Mouse (Mus musculus) gastrocnemius, postnatal 10 days (tissue): ENCODE results near the gene Slc4a1. TPM values are rescaled to one million over a fixed set of nuclear protein-coding genes. Genes with fewer than 3 reads are reported as not detected.

Experiments used
- DNase-seq: peaks from one replicate; pipeline ENCODE4 v3.0.0; 2021; ENCODE audit warnings: mixed read lengths
- total RNA-seq, 2 experiments: library from RNA; stranded (reverse); gene quantifications; 2 replicates each; pipeline ENCODE4 v1.2.3; 2021

Gene Slc4a1
- total RNA-seq, 2 experiments from 2014 or later, result 2.1 to 10.7 TPM

DNA sequence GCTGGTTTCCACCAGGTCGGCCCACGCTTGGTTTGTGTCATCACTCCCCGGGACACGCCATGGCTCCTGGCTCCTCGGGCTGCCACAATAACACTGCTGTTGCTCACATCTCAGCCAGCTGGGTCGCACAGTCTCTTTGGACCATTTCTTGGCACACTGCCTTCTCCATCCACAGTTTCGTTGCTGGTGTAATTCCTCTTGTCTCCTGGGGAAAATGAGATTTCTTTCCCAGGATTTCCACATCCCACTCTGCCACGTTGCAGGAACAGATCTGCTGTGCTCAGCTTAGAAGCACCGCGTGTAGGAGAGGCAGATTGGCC is 45.4 kb downstream of the Slc4a1 start:
- DNase-seq, result peak; percentile 74

DNA sequence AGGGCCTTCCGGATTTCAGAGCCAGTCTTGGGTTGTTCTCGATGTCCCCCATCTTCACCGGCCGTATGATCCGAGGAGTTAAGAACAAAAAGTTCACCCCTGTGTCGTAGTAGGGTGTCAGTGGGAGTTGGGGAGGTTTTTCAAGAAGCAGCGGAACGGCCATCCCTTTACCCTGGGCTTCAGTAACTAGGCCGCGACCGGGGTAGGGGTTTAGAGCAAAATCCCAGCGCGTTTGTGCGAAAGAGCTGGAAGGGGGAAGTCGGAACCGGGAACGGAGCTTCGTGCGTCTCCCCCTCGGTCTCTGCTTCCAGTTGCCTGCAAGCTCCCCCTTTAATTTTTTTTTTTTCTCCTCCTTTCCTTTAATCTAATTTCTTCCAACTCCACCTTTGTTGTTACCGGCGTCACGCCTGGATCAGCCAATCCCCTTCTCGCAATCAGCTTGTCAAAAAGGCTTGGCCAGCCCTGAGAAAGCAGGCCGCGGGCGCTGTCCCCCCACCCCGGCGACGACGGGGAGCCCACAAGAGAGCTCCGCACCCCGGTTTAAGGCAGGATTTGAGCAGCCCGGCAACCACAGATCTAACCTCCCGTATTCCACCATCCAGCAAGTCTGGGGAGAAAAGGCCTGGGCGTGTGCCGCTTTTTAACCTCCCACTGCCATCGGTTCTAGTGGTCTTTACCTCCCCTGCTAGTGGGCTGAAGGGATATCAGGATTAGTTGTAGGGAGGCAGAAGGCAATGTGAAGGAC is 45.9 kb downstream of the Slc4a1 start:
- DNase-seq, result peak; percentile 77

DNA sequence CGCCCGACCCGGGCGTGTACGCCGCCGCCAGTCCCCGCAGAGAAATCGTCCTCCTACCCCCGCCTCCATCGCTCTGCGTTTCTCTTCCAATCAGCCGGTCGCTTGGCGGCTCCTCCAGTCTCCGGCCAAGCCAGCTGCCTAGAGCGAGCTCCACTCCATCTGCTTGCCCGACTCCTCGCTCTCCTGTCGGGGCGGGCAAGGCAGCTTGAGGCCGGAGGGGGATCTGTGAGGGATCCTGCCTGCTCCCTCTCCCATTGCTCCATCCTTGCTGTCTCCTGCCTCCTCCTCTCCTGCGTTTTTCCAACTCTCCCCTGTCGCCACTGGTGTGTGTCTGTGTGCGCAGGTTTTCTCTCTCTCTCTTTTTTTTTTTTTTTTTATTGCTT is 46.6 kb downstream of the Slc4a1 start, which contains the start of gene Ubtf:
Gene Ubtf, minus strand, starts transcription at position 333 of the 383 bp plus-strand sequence.
- peak; percentile 82 for DNase-seq

DNA sequence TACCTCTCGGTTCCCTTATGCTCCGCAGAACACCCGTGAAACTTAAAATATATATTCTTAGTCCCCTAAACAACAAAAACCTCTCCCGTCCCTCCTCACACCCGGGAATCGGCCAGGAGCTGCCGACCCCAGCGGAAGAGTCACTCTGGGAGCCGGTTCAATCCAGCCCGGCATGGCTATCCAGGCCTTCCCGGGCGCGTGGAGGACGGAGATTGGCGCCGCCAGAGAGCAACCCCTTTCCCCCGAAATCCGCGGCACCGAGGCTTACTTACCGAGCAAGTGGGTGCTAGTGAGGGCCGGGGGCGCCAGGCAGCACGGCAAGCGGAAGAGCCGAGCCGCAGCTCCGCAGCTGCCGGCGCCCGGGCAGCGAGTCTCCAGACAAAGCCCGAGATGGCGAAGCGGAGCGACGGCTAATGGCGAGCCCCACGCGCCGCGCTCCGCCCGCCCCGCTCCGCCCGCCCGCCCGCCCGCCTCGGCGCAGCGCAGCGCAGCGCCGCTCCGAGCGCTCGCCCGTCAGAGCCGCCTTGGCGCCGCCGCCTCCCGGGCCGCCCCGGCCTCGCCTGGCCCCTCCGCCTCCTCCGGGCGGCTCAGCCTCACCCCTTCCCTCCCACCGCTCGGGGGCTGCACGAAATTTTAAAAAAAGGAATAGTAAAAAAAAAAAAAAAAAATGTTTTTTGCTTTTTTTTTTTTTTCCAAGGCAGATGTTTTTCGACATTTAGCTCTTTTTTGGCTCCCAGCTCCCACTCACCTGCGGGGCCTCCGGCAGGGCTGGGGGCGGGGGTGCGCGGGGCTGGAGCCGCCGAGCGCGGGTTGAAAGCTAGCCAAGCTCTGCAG is 47.2 kb downstream of the Slc4a1 start:
- DNase-seq, result peak; percentile 65

DNA sequence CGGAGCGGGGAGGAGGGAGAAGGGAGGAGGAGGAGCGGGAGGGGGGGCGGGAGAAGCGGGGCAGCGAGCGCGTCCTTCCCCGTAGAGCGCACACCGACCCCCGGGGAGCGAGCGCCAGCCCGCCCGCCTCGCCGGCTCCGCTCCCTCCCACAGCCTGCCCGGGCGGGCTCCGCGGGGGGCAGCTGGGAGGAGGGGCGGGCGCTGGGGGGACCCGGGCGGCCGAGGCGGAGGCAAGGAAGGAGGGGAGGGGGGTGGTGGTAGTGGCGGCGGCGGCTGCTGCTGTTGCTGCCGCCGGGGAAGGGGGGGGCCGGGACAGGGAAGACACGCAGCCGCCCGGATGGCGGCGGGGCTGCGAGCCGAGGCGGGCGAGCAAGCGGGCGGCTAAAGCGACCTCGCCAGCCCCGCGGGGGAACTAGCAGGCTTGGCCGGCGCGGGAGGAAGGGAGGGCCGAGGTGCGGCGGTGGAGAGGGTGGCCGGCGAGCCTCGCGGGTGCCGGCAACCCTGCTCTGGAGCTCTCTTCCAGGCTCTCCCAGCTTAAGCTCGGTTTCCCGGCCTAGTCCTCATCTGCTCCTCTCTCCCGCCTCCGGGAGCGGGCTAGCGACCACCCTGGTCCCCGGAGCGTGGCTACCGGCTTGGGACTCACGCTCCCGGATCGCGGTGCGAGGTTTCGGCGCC is 48.0 kb downstream of the Slc4a1 start:
- peak; percentile 76 for DNase-seq

DNA sequence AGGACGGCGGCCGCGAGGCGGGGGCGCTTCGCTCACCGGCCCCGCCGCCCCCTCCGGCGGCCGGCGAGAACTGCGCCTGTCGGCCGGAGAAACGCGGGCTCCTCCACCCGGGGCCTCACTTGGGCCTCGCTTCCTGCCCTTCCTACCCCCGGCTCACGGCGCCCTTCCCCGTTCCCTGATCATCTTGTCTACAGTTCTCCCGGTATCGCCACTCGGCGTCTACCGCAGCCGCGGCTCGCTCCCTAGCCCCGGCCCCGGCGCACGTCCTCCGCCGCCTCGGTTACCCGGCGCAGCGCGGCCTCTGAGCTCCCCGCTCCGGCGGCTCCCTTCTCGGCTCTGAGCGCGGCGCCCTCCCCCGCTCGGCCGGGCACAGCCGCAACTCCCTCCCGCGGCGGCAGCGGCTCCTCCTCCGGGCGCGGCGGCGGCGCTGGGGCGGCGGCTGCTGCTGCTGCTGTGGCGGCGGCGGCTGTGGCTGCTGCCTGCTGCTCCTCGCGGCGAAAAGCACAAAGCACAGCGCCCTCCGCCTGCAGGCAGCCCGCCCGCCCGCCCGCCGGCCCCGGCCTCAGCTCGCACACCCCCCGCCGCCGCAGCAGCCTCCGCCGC is 48.6 kb downstream of the Slc4a1 start:
- peak; percentile 83 for DNase-seq

DNA sequence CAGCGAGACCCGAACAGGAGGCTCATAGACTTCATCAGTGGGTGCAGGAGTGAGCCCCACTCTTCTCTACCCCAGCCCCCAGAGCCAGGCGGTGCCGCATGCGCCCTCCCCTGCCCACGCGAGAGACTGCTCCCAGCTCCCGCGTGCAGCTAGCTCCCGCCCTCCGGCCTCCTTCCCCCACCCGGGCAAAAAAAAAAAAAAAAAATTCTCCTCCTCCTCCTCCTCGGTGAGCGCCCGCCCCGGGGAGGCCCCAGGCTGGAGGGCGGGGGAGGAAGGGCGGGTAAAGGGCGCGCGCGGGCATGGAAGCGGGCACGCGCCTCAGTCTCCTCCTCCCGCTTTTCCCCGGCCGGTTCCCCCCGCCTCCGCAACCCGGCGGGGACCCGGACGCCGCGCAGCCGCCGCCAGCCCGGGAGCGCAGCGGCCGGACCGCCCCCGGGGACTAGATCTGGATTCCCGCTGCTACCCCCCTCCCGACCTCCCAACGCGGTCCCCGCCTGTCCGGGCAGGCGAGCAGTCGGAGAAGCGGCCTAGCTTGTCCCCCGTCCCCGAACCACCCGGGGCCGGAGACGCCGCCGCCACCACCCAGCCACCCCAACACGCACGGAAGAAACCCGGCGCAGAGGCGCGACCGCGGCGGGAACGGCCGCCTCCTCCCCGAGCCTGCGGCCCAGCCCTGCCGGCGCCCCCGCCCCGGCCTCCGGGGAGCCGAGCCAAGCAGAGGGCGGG is 49.3 kb downstream of the Slc4a1 start:
- peak; percentile 88 for DNase-seq

DNA sequence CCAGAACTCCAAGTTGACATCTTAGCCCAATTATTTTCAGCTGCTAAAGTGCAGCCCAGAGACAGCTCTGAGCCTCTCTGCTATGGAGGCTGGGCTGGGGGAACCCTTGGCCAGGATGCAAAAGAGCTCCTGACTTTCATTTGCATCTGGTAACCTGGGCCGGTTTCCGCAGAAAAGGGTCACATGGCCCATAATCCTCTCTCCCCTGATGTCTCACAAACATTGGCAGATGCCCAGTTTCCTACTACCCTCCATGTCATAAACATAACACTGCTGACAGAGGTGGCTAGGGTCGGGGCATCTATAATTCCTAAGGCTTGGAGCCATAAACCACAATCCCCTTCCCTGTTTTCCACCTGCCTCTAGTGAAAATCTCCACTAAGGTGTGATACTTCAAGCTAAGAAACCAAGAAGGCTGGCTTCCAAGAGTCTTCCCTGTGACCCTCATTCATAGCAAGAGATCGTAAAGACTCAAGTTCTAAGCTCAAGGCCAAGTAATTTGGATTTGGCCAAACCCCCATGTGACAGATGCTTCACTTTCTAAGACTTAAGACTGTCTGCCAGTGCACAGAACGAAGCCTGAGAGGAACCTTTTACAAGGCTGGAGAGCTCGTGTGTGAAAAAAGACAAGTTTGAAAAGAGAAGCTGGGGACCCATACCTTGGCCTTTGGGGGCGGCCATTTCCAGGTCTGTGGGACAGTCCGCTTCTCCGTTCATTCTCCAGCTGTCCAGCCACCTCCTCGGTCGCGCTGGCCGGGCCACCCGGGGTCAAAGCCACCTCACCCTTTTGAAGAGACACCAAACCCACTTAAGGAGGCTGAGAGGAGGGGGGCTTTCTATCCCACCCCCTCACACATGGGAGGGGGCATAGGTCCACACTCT is 50.1 kb downstream of the Slc4a1 start:
- DNase-seq, result no peak

DNA sequence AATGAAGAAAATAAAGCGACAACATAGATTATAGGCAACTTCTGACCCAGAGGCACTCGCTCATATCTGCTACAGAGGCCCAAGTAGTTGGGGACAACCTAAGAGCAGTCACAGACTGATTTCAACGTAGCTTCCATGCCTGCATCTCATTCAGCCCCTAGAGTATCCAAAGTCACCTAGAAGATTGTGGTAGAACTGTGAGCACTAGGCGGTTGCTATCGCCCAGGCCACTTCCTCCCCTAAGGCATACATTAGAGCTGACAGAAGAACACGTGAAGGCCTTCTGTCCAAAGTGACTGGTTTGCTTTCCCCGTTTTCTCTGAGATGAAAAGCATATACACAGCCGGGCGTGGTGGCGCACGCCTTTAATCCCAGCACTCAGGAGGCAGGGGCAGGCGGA is 51.7 kb downstream of the Slc4a1 start:
- no peak for DNase-seq

DNA sequence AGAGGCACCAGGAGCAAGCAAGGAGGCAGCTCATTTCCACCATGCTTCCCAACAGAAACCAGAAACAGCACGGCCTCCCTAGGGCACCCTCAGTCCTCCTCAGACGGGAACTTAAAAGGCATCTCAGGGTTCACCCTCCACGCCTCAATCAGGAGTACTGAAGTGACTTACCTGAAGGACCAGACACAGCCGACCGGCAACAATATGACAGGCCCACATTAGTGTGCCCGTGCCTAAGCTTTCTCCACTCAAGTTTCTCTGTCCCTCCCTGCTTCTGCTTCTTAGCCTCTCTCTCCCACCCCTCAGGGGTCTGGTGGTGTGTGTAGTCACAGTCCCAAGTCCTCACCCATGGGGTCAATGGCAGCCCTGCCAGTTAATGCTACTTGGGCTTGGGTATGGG is 53.4 kb downstream of the Slc4a1 start:
- DNase-seq, result no peak

DNA sequence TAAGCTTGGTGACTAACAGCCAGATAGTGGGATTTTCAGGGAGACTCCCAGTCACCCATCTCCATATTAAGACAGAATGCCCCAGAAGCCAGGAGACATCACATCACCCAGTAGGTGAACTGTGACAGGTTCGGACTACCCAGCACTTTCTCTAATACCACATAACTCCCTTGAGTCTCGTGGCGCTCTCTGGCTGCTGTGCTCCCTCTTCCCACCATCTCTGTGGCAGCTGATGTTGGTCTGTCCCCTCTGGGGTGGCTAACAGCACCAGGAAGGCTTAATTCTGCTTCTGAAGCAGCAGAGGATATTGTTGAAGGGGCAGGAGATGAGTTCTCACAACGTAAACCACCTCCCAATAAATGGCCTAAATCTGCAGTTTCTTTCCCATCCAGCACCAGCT is 54.0 kb downstream of the Slc4a1 start:
- DNase-seq, result no peak

DNA sequence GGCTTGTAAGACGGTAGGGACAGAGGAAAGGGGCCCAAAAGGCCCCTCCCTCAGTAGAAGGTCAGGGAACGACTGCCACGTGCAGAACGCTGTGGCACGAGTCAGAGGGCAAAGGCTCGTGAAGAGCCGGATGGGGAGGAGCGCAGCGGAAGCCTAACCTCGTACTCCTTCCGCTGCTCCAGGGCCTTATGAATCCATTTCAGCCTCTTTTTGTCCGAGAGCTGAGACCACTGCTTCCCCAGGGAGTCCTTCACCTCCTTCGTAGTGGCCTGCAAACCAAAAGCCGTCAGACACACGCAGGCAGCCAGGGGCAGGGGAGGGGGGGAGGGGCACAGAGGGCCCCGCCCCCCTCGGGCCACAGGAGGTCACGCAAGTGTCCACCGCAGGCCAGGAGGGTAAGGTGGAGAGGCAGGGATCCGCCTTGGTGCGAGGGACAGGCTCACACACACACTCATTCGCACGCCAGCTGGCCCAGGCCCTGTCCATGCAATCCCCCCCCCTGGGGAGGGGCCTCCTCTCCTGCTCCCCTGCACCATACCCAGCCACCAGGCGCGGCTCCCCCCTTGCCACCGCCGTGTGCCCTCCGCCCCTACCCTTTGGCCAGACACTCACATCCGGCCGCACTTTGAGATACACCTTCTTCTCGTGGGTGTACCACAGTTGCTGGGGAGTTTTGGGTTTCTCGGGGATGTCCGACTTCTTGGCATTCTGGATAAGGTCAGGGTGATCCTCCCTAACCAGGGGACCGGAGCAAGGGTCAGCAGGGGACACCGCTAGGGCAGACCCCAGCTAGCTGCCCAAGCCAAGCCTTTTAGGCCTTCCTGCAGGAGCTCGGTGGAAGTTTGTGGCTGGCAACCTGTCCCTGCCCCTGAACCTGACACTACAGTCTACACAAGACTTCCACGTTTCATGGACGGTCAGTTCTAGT is 55.0 kb downstream of the Slc4a1 start:
- no peak for DNase-seq

DNA sequence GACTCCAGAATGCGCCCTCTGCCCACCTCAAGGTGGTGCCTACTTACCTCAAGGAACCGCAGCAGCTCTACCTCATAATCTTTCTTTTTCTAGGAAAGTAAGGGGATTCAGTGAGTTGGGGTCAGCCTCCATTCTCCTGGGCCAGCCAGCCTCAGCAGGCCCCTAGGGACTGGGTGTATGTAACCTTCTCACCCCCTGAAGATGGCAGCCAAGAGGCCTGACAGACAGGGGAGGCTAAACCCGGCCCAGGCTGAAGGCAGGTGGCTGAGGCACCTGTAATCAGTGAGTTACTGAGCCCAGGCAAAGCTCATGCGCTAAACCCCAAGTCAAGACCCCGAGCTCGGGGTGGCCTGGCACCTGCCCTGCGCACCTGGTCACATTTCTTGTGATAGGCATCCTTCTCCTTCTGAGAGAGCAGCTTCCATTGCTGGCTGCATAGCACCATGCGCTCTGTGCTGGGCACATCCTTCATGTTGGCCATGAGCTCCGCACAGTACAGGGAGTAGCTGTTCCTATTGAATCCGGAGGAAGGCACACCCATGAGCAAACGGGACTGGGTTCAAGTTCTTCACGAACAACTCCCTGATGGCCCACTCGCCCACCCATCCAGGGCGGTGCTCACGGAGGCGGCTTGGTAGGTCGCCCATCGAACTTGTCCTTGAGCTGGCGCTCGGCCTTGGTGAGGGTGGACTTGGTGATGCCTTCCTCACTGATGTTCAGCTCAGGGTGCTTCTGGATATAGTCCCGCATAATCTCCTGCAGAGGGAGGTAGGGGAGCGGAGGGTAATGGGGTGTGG is 56.0 kb downstream of the Slc4a1 start:
- no peak for DNase-seq

DNA sequence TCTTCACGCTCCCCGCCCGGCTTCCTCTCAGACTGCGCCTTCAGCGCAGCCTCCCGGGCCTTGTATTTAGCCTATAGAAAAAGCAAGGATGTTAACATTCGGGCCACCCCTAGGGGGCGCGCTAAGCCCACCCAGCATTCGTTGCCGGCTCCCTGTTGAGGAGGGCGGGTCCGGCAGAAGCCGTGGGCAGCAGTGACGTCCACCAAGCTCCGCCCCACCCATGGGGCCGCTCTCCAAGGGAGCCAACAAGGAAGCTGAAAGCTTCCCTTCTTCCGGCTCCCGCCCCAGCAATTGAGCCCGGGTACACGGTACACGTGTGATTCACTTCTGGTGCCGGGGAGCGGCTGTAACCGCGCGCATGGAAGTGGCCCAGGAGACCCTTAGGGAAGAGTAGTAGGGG is 57.0 kb downstream of the Slc4a1 start:
- peak; percentile 97 for DNase-seq

DNA sequence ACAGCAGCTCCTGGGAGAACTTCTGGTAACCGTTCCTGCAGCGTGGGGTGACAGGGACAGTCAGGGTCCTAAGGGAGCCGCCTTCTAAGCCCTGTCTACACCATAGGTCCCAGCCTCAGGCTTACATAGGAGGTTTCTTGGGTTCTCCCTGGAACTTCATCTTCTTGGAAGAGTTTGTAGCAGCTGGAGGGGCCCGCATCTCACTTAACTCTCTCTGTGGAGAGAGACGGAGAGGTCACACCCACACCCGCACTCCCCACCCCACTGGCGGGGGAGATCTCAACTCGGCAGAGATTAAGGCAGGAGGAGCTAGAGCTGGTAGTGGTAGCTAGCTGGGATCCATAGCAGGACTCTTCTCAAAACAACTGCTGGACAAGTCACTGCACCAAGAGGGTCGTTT is 57.9 kb downstream of the Slc4a1 start:
- DNase-seq, result peak; percentile 5

DNA sequence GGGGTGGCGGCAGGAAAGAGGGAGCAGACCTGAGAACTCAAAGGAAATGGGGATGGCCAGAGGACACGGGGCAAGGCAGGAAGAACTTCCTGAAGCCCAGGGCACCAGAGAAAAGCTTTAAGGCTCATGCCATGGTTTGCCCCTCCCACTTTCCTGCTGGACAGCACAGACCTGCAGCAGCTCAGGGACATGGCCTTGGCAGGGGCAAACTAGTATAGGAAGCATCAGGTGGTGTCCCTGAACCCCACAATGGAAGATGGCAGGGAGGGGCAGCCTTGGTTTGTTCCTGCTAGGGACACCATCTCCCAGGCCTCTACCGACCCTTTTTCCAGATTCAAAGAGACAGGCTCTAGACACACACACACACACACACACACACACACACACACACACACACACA is 60.6 kb downstream of the Slc4a1 start:
- DNase-seq, result peak; percentile 4

DNA sequence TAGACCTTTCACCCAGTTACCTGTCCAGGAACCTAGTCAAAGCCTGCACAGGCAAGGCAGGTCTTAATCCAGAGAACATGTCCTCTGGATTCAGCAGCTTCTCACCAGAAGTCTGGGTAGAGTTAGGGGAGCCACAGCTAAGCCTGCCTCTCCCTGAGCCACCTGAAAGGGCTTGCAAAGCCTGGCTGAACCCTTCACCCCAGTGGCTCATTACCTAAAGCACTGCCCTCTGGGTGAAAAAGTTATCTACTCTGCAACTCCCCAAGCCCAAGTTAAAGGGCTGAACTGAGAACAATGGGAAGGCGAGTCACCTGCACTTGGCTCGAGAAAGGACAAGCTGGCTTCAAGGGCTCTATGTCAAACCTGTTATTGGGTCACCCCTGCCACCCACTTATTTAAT is 61.9 kb downstream of the Slc4a1 start:
- DNase-seq, result no peak

DNA sequence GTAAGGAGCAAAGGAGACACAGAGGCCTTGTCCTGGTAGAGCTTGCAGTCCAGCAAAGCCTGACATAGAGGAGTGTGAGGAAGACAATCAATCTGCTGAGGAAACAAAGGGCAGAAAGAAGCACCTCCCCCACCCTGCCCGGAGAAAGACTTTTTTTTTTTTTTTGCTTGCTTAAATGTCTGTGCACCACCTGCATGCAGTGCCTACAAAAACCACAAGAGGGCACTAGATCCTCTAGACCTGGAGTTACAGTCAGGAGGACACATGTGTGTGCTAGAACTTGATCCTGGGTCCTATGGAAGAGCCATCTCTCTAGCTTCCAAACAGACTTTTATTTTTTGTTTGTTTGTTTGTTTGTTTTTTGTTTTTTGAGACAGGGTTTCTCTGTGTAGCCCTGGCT is 66.2 kb downstream of the Slc4a1 start:
- peak; percentile 60 for DNase-seq
